Mouse (Mus musculus): ENCODE data around the gene Xrcc2. TPM values are rescaled to one million over a fixed set of nuclear protein-coding genes. Genes with fewer than 3 reads are reported as not detected.

Xrcc2 gene
- polyA plus RNA-seq (2012; rRNA removed), result 7.9 and 12.0 TPM in 2 replicates

GRCm38 (mm10) chr5:25705567-25706349 lies at the start of gene Xrcc2:
Gene Xrcc2, minus strand, starts transcription at chr5:25705825.
- DNase-seq (ENCODE audit: low read depth), result peak; percentile 98
- TF ChIP-seq POLR2A (IDR thresholded peaks at IDR 0.05; ENCODE audit: borderline replicate concordance, extremely low read depth, insufficient read depth, insufficient read length, poor library complexity, severe bottlenecking), result peak; percentile 29; the same call in 1 of the 2 replicates
- no peak for TF ChIP-seq CTCF (IDR thresholded peaks at IDR 0.05; ENCODE audit: borderline replicate concordance, extremely low read depth, insufficient read depth, insufficient read length)

DNA sequence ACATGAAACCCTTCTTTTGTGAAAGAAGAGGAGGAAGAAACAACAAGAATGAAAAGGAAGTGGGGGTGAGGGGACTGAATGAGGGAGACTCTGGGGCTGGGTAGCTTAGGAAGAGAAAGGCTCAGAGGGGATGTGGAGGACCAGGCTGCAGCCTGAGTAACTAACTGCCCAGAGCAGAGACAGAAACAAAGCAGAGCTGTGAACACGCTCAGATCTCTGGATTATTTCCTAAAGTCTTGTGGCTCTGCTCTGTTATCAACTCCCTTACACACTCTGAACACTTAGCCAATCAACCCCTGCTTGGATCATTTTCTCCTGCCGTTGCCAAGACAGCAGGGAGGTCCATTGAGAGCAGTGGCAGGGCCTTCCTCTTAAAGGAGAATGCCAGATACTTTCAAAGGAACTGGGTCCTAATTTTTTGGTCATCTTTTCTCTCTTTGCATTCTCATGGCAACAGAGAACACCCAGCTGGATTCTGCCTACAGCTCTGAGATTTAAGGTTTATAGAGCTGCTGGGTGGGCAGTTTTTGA lies 48.7 kb upstream of the Xrcc2 start:
- DNase-seq (ENCODE audit: low read depth), result peak; percentile 92
- TF ChIP-seq CTCF (IDR thresholded peaks at IDR 0.05; ENCODE audit: borderline replicate concordance, extremely low read depth, insufficient read depth, insufficient read length) (no peak), POLR2A (IDR thresholded peaks at IDR 0.05; ENCODE audit: borderline replicate concordance, extremely low read depth, insufficient read depth, insufficient read length, poor library complexity, severe bottlenecking) (no peak)

DNA sequence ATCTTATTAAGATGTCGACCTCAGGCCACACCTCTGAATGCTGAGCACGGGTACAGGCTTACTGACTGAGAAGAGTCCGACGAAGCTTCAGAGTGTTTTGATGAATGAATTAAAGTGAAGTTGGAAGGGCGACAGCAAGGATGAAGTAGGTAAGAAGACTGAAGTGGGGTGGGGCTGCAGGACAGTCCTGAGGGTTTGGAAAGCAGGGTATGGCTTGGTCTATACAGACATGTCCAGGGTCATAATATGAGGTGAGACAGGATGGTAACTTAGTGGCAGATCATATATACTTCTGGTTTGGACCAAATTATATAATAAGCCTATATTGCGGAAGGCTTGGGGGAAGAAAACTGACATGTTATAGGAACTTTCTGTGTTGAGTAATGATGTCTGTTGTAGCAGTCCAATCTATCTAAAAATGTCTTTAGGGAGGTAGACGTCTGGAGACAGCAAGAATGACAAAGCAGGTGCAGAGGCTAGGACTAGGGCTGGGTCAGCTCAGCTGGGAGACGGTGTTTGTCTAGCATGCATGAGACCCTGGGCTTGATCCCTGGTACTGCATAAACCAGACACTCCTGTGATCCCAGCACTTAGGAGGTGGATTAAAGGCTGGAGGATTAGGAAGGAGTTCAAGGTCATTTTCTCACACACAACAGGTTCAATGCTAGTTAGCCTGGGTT lies 48.1 kb upstream of the Xrcc2 start:
- DNase-seq (ENCODE audit: low read depth), result no peak
- TF ChIP-seq POLR2A (IDR thresholded peaks at IDR 0.05; ENCODE audit: borderline replicate concordance, extremely low read depth, insufficient read depth, insufficient read length, poor library complexity, severe bottlenecking) (no peak), CTCF (IDR thresholded peaks at IDR 0.05; ENCODE audit: borderline replicate concordance, extremely low read depth, insufficient read depth, insufficient read length) (no peak)

GRCm38 (mm10) chr5:25752862-25753261 lies 47.2 kb upstream of the Xrcc2 start:
- peak; percentile 71 for DNase-seq (ENCODE audit: low read depth)
- TF ChIP-seq POLR2A (IDR thresholded peaks at IDR 0.05; ENCODE audit: borderline replicate concordance, extremely low read depth, insufficient read depth, insufficient read length, poor library complexity, severe bottlenecking), result no peak
- no peak for TF ChIP-seq CTCF (IDR thresholded peaks at IDR 0.05; ENCODE audit: borderline replicate concordance, extremely low read depth, insufficient read depth, insufficient read length)

DNA sequence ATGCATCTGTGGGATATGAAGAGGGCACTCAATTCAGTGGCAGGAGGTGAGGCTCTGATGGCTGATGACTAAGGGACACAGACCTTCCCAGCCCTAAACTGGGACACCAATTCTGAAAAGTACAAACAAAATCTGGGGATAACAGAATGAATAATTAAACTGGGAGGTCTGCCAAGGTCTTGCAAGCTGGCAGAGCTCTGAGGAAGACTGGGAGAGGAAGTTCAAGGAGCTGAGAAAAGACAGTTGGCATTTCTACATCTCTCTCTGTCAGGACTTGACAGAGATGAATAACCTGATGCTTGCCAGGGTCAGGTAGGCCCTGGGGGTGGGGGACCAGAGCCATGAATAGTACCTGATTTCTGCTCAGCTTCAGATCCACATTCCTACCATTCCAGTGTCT lies 45.9 kb upstream of the Xrcc2 start:
- TF ChIP-seq CTCF (IDR thresholded peaks at IDR 0.05; ENCODE audit: borderline replicate concordance, extremely low read depth, insufficient read depth, insufficient read length) (no peak), POLR2A (IDR thresholded peaks at IDR 0.05; ENCODE audit: borderline replicate concordance, extremely low read depth, insufficient read depth, insufficient read length, poor library complexity, severe bottlenecking) (no peak)
- peak; percentile 55 for DNase-seq (ENCODE audit: low read depth)

- no peak for DNase-seq (ENCODE audit: low read depth)
- TF ChIP-seq CTCF (IDR thresholded peaks at IDR 0.05; ENCODE audit: borderline replicate concordance, extremely low read depth, insufficient read depth, insufficient read length) (no peak), POLR2A (IDR thresholded peaks at IDR 0.05; ENCODE audit: borderline replicate concordance, extremely low read depth, insufficient read depth, insufficient read length, poor library complexity, severe bottlenecking) (no peak)
Observed at GRCm38 (mm10) chr5:25748613-25749012, 43.0 kb upstream of the Xrcc2 start.

DNA sequence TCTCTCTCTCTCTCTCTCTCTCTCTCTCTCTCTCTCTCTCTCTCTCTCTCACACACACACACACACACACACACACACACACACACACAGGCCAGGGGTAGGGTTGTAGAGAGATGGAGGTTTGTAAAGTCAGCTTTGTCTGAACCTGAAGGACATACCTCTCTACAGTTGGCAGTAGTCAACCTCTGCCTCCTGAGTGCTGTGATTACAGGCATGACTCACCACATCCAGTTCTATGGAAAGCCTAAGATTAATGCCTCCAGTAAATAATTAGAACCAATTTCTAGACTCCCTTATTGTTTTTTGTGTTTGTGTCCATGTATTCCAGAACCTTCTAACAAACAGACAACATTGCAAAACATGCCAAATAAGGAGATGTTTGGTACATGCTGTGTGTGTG lies 42.3 kb upstream of the Xrcc2 start:
- TF ChIP-seq CTCF (IDR thresholded peaks at IDR 0.05; ENCODE audit: borderline replicate concordance, extremely low read depth, insufficient read depth, insufficient read length) (no peak), POLR2A (IDR thresholded peaks at IDR 0.05; ENCODE audit: borderline replicate concordance, extremely low read depth, insufficient read depth, insufficient read length, poor library complexity, severe bottlenecking) (no peak)
- DNase-seq (ENCODE audit: low read depth), result no peak

DNA sequence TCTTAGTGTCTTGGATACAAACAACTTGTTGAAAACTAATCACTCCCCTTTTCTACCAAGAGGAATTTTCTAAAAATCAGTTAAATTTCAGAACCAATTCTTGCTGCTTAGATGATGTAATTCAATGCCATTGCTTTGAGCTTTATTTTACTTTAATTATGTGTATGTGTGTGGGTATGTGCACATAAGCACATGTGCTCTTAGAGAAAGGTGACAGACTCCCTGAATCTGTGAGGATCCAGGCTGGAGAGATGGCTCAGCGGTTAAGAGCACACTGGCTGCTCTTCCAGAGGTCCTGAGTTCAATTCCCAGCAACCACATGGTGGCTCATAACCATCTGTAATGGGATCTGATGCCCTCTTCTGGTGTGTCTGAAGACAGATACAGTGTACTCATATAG lies 33.3 kb upstream of the Xrcc2 start:
- peak; percentile 82 for DNase-seq (ENCODE audit: low read depth)

DNA sequence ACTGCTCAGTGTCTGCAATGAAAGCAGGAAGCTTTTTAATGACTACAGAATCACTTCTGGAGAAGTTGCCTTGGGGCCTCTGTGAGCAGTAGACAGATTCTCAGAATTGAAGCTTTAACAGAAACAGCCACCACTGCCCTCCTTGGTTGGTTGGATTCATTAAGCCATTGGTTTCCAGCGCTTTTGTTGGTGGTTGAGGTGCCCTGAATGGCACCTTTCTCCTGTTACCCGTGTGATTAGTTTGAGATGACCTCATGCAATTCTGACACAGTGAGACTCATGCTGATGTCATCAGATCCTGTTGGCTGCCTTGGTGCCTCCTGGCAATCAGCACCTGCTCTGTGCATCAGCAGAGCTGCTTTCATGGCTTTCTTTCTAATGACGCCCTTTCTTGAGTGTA lies 32.8 kb upstream of the Xrcc2 start:
- TF ChIP-seq POLR2A (IDR thresholded peaks at IDR 0.05; ENCODE audit: borderline replicate concordance, extremely low read depth, insufficient read depth, insufficient read length, poor library complexity, severe bottlenecking) (no peak), CTCF (IDR thresholded peaks at IDR 0.05; ENCODE audit: borderline replicate concordance, extremely low read depth, insufficient read depth, insufficient read length) (no peak)
- peak; percentile 95 for DNase-seq (ENCODE audit: low read depth)

DNA sequence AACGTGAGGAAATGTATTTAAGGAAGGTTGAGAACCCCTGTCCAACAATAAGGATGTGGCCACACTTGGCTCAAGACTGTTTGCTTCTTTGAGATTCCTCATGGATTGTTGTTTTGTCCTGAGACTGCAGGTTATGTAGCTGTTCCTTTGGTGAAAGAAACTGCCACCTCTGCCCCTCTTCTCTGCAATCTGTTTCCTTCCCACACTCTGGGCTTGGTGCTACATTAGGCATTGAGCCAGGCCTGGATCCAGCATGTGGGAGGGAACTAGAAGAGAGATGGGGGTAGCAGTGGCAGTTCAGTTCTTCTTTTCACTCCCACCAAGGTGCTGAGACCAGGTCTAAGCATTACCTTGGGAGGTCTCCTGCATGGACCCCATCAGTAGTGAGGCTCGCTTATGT lies 30.2 kb upstream of the Xrcc2 start:
- no peak for TF ChIP-seq CTCF (IDR thresholded peaks at IDR 0.05; ENCODE audit: borderline replicate concordance, extremely low read depth, insufficient read depth, insufficient read length)
- DNase-seq (ENCODE audit: low read depth), result peak; percentile 41

DNA sequence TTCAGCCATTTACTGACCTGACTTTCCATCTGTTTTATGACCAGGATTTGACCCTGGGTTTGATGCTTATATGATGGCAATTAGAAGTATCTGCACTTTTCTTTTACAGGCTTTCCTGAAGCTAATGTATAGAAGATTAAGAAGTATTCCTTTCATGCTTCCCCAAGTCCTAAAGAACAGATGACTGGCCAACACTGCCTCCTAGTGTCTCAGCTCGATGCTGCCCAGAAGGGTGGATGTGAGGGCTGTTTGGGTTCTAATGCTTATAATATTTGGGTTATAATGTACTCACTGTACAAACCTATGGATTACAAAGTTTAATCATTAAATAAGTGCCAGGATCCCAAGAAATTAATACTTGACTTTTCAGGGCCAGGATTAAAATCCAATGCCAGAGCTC lies 28.7 kb upstream of the Xrcc2 start:
- TF ChIP-seq POLR2A (IDR thresholded peaks at IDR 0.05; ENCODE audit: borderline replicate concordance, extremely low read depth, insufficient read depth, insufficient read length, poor library complexity, severe bottlenecking) (no peak), CTCF (IDR thresholded peaks at IDR 0.05; ENCODE audit: borderline replicate concordance, extremely low read depth, insufficient read depth, insufficient read length) (peak; percentile 73)
- DNase-seq (ENCODE audit: low read depth), result peak; percentile 66

DNA sequence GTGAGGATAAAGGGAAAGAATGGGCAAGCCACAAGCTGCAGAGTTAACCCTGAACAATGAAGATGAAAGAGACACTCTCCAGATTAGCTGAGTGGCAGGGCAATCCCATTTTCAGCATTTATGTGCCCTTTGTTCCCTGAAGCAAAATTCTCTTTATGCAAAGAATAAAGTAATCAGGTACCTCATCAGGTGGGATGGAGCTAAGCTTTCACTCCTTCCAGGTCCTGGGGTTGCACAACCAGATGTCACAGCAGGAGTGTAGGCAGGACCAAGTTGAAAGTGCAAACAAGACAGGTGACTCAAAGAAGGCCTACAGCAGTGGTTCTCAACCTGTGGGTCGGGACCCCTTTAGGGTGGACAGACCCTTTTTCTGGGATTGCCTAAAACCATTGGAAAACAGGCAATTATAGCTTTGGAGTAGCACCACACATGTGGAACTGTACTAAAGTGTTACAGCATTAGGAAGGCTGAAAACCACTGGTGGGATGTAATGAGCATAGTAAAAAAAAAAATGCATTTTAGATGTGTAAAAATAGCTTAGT lies 18.6 kb upstream of the Xrcc2 start:
- DNase-seq (ENCODE audit: low read depth), result no peak
- no peak for TF ChIP-seq POLR2A (IDR thresholded peaks at IDR 0.05; ENCODE audit: borderline replicate concordance, extremely low read depth, insufficient read depth, insufficient read length, poor library complexity, severe bottlenecking)
- no peak for TF ChIP-seq CTCF (IDR thresholded peaks at IDR 0.05; ENCODE audit: borderline replicate concordance, extremely low read depth, insufficient read depth, insufficient read length)

Data from brain, embryonic 14.5 days (tissue).